9 mouse cellular contexts compared by ENCODE assay signal in the genomic region with DNA sequence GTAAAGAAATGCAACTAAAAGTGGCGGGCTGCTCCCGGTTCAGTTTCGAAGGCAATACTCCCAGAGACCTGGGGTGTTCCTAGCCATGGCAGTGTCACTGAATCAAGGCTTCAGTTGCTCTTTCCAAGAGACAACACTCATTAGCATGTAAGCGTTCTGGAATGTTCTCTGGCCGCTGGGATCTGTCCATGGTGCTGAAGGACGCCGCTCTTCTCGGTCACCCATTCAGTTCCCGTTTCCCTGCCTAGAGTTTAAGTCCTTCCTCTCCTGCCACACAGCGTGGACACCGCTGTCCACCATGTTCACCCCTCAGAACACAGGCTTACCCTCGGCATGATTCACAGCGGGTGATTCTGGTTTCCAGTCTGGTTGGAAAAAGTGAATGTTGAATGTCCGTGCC.
DNase-seq lines count a peak whose midpoint lies in the region; ATAC-seq lines count a peak whose summit lies in the region.
"Had no signal": no experiment of that assay in that cellular context is flagged by ENCODE, and none has a peak within 500 bp of the region (broad histone marks: within the 10 kb centered on the region; RNA-seq: fewer than 3 reads in every experiment).

No protein-coding gene starts in this region.

- no peak overlapping the region for H3K9ac ChIP-seq in forebrain, embryonic 11.5 days (ENCODE audit: low read length)
- H3K9ac ChIP-seq in forebrain, embryonic 12.5 days: no peak overlapping the region
- no peak overlapping the region for H3K9ac ChIP-seq in kidney, embryonic 15.5 days
- H3K9ac ChIP-seq: heart, embryonic 13.5 days had no signal

- no peak for ATAC-seq in forebrain, embryonic 11.5 days (replicated peaks; ENCODE audit: low FRiP score)
- no peak for ATAC-seq in forebrain, embryonic 12.5 days (ENCODE audit: low FRiP score)
- 0 out of 2 replicates have a peak, but pooled peaks have one; percentile 73 for ATAC-seq in kidney, embryonic 15.5 days (replicated peaks; ENCODE audit: low FRiP score)
- peak; percentile 80 for ATAC-seq in megakaryocyte progenitor cell, adult 5-6 weeks (replicated peaks; ENCODE audit: poor library complexity)

- no peak overlapping the region for H3K4me3 ChIP-seq in forebrain, embryonic 11.5 days (ENCODE audit: low read depth, low read length)
- H3K4me3 ChIP-seq in forebrain, embryonic 12.5 days (replicated peaks): no peak overlapping the region
- H3K4me3 ChIP-seq in kidney, embryonic 15.5 days (replicated peaks): no peak overlapping the region
- H3K4me3 ChIP-seq: heart, embryonic 13.5 days had no signal

- no peak overlapping the region for H3K4me2 ChIP-seq in forebrain, embryonic 11.5 days (ENCODE audit: low read depth, low read length, severe bottlenecking)
- no peak overlapping the region for H3K4me2 ChIP-seq in forebrain, embryonic 12.5 days
- H3K4me2 ChIP-seq in kidney, embryonic 15.5 days: no peak overlapping the region
- H3K4me2 ChIP-seq: heart, embryonic 13.5 days had no signal

- no peaks in the 10 kb centered on the region for H3K9me3 ChIP-seq in forebrain, embryonic 11.5 days (ENCODE audit: control insufficient read depth, low read length)
- H3K9me3 ChIP-seq in forebrain, embryonic 12.5 days: no peaks in the 10 kb centered on the region
- H3K9me3 ChIP-seq in kidney, embryonic 15.5 days (replicated peaks): no peaks in the 10 kb centered on the region
- H3K9me3 ChIP-seq: heart, embryonic 13.5 days had no signal

- DNase-seq in forebrain, embryonic 11.5 days (ENCODE audit: low spot score): peak; percentile 76
- DNase-seq in R1 (ENCODE audit: low read depth, low spot score): peak; percentile 78
- peak; percentile 10 for DNase-seq in gastrocnemius, adult 18-20 months (ENCODE audit: low spot score)
- DNase-seq in urinary bladder, postnatal 10 days (ENCODE audit: low spot score): peak; percentile 23
- DNase-seq in layer of hippocampus, adult 8-10 months (ENCODE audit: low spot score in 2 of 2): no peak

- no peak overlapping the region for H3K27ac ChIP-seq in forebrain, embryonic 11.5 days (ENCODE audit: low read depth, low read length)
- H3K27ac ChIP-seq in forebrain, embryonic 12.5 days: no peak overlapping the region
- H3K27ac ChIP-seq in kidney, embryonic 15.5 days: no peak overlapping the region
- H3K27ac ChIP-seq: heart, embryonic 13.5 days had no signal

- no peaks in the 10 kb centered on the region for H3K4me1 ChIP-seq in forebrain, embryonic 11.5 days (replicated peaks; ENCODE audit: control insufficient read depth, insufficient read depth, low read length)
- H3K4me1 ChIP-seq in forebrain, embryonic 12.5 days: no peaks in the 10 kb centered on the region
- no peaks in the 10 kb centered on the region for H3K4me1 ChIP-seq in kidney, embryonic 15.5 days
- H3K4me1 ChIP-seq: heart, embryonic 13.5 days had no signal

- no peaks in the 10 kb centered on the region for H3K27me3 ChIP-seq in forebrain, embryonic 11.5 days (ENCODE audit: control insufficient read depth, insufficient read depth, low read length)
- H3K27me3 ChIP-seq in forebrain, embryonic 12.5 days: no peaks in the 10 kb centered on the region
- H3K27me3 ChIP-seq in kidney, embryonic 15.5 days: no peaks in the 10 kb centered on the region
- H3K27me3 ChIP-seq: heart, embryonic 13.5 days had no signal

- no peaks in the 10 kb centered on the region for H3K36me3 ChIP-seq in forebrain, embryonic 11.5 days (ENCODE audit: control insufficient read depth, insufficient read depth, low read length)
- H3K36me3 ChIP-seq in forebrain, embryonic 12.5 days (replicated peaks): no peaks in the 10 kb centered on the region
- no peaks in the 10 kb centered on the region for H3K36me3 ChIP-seq in kidney, embryonic 15.5 days
- H3K36me3 ChIP-seq: heart, embryonic 13.5 days had no signal

- WGBS in forebrain, embryonic 11.5 days: 72% methylated on average over 14 of the region's 14 CpGs
- WGBS in forebrain, embryonic 12.5 days: 68% methylated on average over 14 of the region's 14 CpGs
- WGBS in kidney, embryonic 15.5 days: 53% methylated on average over 14 of the region's 14 CpGs

Comparison
In these comparisons a context has a peak if more than half of its experiments do, and no peak if none do; other contexts are left out.
1. ATAC-seq: peak in kidney, embryonic 15.5 days (single experiment) and megakaryocyte progenitor cell, adult 5-6 weeks (single experiment); none in forebrain, embryonic 11.5 days (single experiment) and forebrain, embryonic 12.5 days (single experiment).
2. DNase-seq: peak in forebrain, embryonic 11.5 days (single experiment), R1 (single experiment), gastrocnemius, adult 18-20 months (single experiment) and urinary bladder, postnatal 10 days (single experiment); none in layer of hippocampus, adult 8-10 months (0 of 2).